Mouse (Mus musculus) heart, postnatal 0 days (tissue): ENCODE measurements around the gene 1700067K01Rik.

ENCODE experiments used
- CTCF ChIP-seq: IDR thresholded peaks from 2 replicates; pipeline ENCODE4 v1.5.1; 2016; ENCODE audit warnings: antibody characterized with exemption, control low read depth, low read depth
- EP300 ChIP-seq: IDR thresholded peaks from 2 replicates; pipeline ENCODE4 v1.6.1; 2016; ENCODE audit warnings: antibody characterized with exemption, low read depth

DNA sequence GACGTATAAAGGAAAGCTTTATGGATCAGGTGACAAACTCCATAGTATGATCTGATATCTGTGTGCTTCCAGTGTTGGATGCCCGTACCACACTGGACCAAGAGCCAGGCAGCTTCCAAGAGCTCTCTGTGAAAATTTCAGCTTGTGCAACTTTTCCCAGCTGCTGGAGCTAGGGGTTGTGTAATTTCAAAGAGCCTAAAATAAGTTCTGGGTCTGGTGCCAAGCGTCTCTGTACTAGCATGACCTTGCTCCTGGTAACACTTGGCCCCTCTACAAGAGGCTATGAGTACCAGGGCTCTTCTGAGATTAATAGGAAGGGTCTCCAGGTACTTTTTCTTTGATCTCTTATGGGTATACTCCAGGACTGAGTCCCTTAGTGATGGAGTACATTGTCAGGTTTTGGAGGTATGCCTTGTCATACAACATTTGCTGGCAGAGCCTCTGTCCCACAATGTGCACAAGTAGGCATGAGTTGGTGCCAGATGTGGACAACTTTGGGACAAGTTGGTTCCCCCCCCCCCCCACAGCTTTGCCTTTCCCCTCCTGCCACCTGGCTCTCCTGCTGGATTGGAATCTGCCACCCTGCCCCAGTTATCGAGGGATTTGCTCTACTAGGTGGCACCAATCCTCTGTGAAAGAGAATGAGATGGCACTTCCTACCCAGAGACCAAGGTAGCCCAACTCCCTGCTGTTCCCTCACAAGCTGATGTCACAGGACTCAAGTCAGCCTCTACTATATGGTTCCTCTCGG lies 37.1 kb upstream of the 1700067K01Rik start:
- TF ChIP-seq EP300 (no peak), CTCF (no peak)
